23 mouse cellular contexts compared by ENCODE assay signal in genomic region chr11:31387526-31387925, GRCm38 (mm10).
"Had no signal": no experiment of that assay in that cellular context is flagged by ENCODE, and none has a peak within 500 bp of the region (broad histone marks: within the 10 kb centered on the region; RNA-seq: fewer than 3 reads in every experiment).

No protein-coding gene starts in this region.

- ATAC-seq: liver, embryonic 12.5 days had no signal

- H3K36me3 ChIP-seq: kidney, embryonic 15.5 days; limb, embryonic 10.5 days; limb, embryonic 13.5 days; liver, embryonic 12.5 days; liver, embryonic 15.5 days; lung, embryonic 15.5 days; midbrain, embryonic 10.5 days; neural tube, embryonic 12.5 days; neural tube, embryonic 15.5 days; stomach, embryonic 15.5 days had no signal

- DNase-seq: kidney, adult 8-10 months; kidney, postnatal 10 days; kidney, postnatal 36 days; liver; lung, adult 18-20 months; lung, postnatal 10 days; lung, postnatal 36 days; midbrain, embryonic 14.5 days; retina, postnatal 1 day; right cerebral cortex, postnatal 25 days; spleen, adult 18-20 months; thymus, postnatal 25 days had no signal

- H3K4me3 ChIP-seq: kidney, embryonic 15.5 days; limb, embryonic 10.5 days; limb, embryonic 13.5 days; liver, embryonic 12.5 days; liver, embryonic 15.5 days; lung, embryonic 15.5 days; megakaryocyte, embryonic 14.5 days; midbrain, embryonic 10.5 days; neural tube, embryonic 12.5 days; neural tube, embryonic 15.5 days; stomach, embryonic 15.5 days had no signal

- H3K4me1 ChIP-seq: liver, embryonic 12.5 days; liver, embryonic 15.5 days; lung, embryonic 15.5 days; midbrain, embryonic 10.5 days; neural tube, embryonic 12.5 days; neural tube, embryonic 15.5 days; stomach, embryonic 15.5 days had no signal

- H3K9me3 ChIP-seq: kidney, embryonic 15.5 days; limb, embryonic 10.5 days; limb, embryonic 13.5 days; liver, embryonic 12.5 days; liver, embryonic 15.5 days; lung, embryonic 15.5 days; megakaryocyte, embryonic 14.5 days; midbrain, embryonic 10.5 days; neural tube, embryonic 12.5 days; neural tube, embryonic 15.5 days; stomach, embryonic 15.5 days had no signal

- H3K9ac ChIP-seq: kidney, embryonic 15.5 days; limb, embryonic 13.5 days; liver, embryonic 12.5 days; liver, embryonic 15.5 days; lung, embryonic 15.5 days; neural tube, embryonic 12.5 days; neural tube, embryonic 15.5 days; stomach, embryonic 15.5 days had no signal

- H3K27me3 ChIP-seq: kidney, embryonic 15.5 days; limb, embryonic 13.5 days; liver, embryonic 12.5 days; liver, embryonic 15.5 days; lung, embryonic 15.5 days; neural tube, embryonic 12.5 days; neural tube, embryonic 15.5 days; stomach, embryonic 15.5 days had no signal

- H3K4me2 ChIP-seq: kidney, embryonic 15.5 days; limb, embryonic 13.5 days; liver, embryonic 12.5 days; liver, embryonic 15.5 days; lung, embryonic 15.5 days; neural tube, embryonic 12.5 days; neural tube, embryonic 15.5 days; stomach, embryonic 15.5 days had no signal

- H3K27ac ChIP-seq: kidney, embryonic 15.5 days; limb, embryonic 10.5 days; limb, embryonic 13.5 days; liver, embryonic 12.5 days; liver, embryonic 15.5 days; lung, embryonic 15.5 days; midbrain, embryonic 10.5 days; neural tube, embryonic 12.5 days; neural tube, embryonic 15.5 days; stomach, embryonic 15.5 days had no signal
